Mouse (Mus musculus) lung, adult 2 months (tissue): Measurements from ENCODE around the gene Mtch1. TPM values are rescaled to one million over a fixed set of nuclear protein-coding genes. Genes with fewer than 3 reads are reported as not detected.

ENCODE experiments used
- DNase-seq: peaks from one replicate; pipeline ENCODE4 v3.0.0; 2022
- H3K4me1 ChIP-seq: fragments of 200-500 bp; 2 replicates; pipeline ENCODE4 v1.6.1; 2011; ENCODE audit warnings: low read length; ENCODE audit not compliant: control insufficient read depth, insufficient read depth
- H3K4me3 ChIP-seq: fragments of 200-500 bp; replicated peaks from 2 replicates; pipeline ENCODE3; 2011; ENCODE audit warnings: low read depth, mild to moderate bottlenecking, control low read depth, low read length; ENCODE audit errors: extremely low read depth
- CTCF ChIP-seq: fragments of 200-500 bp; IDR thresholded peaks from 2 replicates; pipeline ENCODE4 v1.5.1; 2011; ENCODE audit warnings: mild to moderate bottlenecking, low read length, control low read depth; ENCODE audit not compliant: insufficient read depth
- POLR2A ChIP-seq: fragments of 200-500 bp; IDR thresholded peaks from 2 replicates; pipeline ENCODE4 v1.6.1; 2011; ENCODE audit warnings: low read depth, mild to moderate bottlenecking, control low read depth, low read length, borderline replicate concordance; ENCODE audit errors: extremely low read depth
- WGBS: fragments of 180-500 bp; shearing (Covaris S2); methylation state at CpG from one replicate; pipeline ENCODE4 v1.1.7; 2018; 5-methylcytosine and 5-hydroxymethylcytosine counted together
- polyA plus RNA-seq: library from polyadenylated mRNA; depleted of rRNA; stranded (reverse); fragments of >200 nt; gene quantifications from 2 replicates; pipeline ENCODE4 v1.2.3, GENCODE M21; 2012

Mtch1 gene
- polyA plus RNA-seq, 1 experiment: 456 TPM

DNA sequence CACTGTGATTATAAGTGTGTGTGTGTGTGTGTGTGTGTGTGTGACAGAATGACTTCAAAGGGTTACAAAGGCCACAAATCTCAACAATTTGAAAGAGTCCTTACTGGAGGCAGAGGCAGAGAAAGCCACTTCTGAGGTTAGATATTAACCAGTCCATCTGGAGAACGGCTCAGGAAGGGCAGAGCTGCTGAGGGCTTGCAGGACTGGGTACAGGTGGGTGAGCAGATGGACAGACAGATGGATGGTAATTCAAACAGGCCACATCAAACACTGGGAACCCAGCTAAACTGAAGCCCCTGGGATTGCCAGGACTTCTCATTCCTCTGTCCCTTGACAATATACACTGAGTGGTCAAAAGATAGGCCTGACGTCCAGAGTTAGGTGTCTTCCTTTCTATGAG lies 1.3 kb upstream of the Mtch1 start:
- WGBS: 70% methylated on average over 2 of the region's 2 CpGs
- Histone ChIP-seq H3K4me3 (no peak overlapping the region), H3K4me1 (peaks cover 6% of the 10 kb centered on the region)
- TF ChIP-seq CTCF (no peak), POLR2A (no peak; the same call in 1 of the 2 replicates)
- DNase-seq: no peak

DNA sequence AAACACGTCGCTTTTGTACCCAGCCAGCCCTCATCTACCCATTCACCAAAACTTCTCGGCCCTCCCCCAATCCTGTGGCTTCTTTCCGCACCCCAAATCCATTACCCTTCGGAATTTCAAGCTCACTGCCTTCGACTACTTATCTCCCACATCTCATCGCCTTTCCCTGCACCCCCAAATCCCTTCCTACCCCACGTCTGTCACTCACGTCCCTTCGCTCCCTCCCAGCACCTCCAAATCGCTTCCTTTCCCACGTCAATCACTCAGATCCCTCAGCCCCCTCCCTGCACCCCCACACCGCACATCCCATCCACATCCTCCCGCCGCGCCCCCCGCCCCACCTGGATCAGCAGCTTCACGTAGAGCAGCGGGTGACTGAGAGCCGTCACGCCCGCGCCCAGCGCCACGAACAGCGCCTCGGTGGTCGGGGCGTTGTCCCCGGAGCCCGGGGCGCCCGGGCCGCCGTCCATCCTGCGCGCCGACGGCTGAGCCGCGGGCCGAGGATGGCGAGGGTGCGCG lies 549 bp downstream of the Mtch1 start:
- Histone ChIP-seq H3K4me3 (peak overlapping the region; percentile 79), H3K4me1 (peaks cover 11% of the 10 kb centered on the region)
- no peak for DNase-seq
- no peak for TF ChIP-seq CTCF
- TF ChIP-seq POLR2A: peak; percentile 8; the same call in 1 of the 2 replicates
- under 1% methylated on average over 43 of the region's 45 CpGs for WGBS

DNA sequence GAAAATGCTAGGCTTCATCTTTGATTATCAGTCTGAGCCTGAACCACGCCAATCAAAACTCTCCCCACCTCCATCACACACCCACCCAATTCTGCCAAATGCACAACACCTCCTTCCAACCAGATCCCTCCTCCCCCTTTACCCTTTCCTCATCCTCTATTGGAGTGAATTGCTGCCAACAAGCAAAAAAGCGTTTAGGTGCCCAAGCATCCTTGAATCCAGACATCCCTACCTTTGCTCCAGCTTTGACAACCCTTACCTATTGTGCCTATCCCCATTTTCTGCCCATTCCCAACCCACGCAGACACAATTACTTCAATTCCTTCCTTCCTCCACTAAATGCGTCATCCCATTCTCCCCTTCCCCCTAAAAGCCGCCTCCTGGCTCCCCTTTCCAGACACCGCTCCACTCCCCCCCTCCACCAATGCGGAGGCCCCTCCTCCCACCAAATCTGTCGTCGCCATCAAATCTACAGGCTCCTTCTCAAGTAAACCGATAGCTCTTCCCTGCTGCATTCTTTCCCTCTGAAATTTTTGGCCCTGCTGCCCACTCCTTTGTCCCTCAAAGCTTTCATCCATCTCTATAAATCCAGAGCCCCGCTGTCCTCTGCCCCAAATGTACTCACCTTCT lies 1.1 kb downstream of the Mtch1 start:
- peaks cover 16% of the 10 kb centered on the region for H3K4me1 ChIP-seq
- DNase-seq: peak; percentile 43
- peak overlapping the region; percentile 79 for H3K4me3 ChIP-seq
- 3% methylated on average over 11 of the region's 11 CpGs for WGBS
- TF ChIP-seq CTCF (no peak), POLR2A (no peak)

DNA sequence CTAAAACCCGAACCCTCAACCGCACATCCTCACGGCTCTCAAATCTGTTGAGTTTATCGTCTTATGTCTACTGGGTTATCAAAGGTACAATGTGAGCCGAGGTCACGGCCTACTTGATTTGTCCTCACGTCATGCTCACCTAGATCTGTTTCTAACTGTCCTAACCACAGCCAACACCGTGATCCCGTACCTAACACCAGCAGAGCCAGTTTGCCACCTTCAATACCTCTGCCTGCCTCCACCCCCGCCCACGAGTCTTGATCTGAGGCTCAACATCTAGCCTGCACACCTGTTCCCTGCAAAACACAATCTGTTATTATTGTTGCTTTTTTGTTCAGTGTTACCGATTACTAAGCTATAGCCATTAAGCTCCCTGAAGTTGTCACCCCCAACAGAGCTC lies 2.5 kb downstream of the Mtch1 start:
- DNase-seq: no peak
- H3K4me1 ChIP-seq: peaks cover 24% of the 10 kb centered on the region
- WGBS: 75% methylated on average over 12 of the region's 12 CpGs
- H3K4me3 ChIP-seq: no peak overlapping the region
- no peak for TF ChIP-seq POLR2A
- TF ChIP-seq CTCF: no peak

DNA sequence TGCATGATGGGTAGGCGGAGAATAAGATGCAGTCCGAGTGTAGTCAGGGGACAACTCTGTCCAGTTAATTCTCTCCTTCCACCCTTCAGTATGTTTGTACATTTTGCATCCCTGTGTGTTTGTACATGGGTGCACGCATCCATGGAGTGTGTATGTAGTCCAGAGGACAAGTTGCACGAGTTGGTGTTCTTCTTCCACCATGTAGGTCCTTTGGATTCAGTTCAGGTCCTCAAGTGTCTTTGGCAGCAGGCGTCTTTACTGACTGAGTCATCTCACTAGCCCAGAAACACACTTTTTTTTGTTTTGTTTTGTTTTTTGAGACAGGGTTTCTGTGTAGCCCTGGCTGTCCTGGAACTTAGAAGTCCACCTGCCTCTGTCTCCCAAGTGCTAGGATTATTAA lies 4.5 kb downstream of the Mtch1 start:
- peak; percentile 14 for DNase-seq
- TF ChIP-seq POLR2A (no peak), CTCF (no peak)
- H3K4me1 ChIP-seq: peaks cover 24% of the 10 kb centered on the region
- WGBS: 67% methylated on average over 5 of the region's 5 CpGs
- no peak overlapping the region for H3K4me3 ChIP-seq

DNA sequence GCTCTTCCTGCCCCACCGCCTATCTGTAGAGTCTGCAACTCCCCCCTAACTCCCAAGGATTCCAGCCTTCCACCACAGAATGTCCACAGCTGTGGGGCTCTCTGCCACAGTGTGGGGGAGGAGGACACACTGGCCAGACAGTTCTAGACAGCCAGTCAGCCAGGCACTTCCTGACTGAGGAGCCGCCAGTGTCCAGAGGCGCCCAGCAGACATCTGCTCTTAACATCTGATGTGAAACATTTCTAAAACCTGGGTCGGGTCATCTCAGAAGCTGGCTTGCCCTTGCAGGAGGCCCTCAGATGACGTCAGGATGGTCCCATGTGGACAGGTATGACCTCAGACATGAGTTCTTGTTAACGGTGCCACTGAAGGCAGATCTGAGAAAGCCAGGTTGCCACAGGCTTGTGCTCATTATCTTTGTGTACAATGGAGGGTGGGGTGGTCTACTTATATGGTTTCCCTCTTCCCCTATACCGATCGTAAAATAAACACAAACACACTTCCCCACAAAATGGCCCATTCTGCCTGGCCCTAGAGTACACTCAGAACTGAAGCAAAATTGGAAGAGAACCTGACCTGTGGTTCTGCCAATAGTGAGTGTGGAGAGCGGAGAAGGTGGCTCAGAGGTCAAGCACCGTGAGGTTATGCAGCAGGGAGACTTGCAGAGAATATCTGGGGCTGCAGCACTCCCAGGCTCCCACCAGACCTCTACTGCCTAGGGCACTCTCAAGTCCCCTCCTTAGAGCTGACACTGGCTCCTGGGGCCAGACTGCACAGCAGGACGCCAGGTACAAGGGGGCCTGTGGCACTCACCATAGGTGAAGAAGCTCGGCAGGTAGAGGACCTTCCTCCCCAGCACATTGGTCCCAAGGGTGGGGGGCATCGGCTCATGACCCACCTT lies 5.5 kb downstream of the Mtch1 start:
- Histone ChIP-seq H3K4me1 (peaks cover 24% of the 10 kb centered on the region), H3K4me3 (no peak overlapping the region)
- WGBS: 34% methylated on average over 13 of the region's 13 CpGs
- TF ChIP-seq POLR2A (no peak), CTCF (no peak)
- DNase-seq: peak; percentile 33

DNA sequence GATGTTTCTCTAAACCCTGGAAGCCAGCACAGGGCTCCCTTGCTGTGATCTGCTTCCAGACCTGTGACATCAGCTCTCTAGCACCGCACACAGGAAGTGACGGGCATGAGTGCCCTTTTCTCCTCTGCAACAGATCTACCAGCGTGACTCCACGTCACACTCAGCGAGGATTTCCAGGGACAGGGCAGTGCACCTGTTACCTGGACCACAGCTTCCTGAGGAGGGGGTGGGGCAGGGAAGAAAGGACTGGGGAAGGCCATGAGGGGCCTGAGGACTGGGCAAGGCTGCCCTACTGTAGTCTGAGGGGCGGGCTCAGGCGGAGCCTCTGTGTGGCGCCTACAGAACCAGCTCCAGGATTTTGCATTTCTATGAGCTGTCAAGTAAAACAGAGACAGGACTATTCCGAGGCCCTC lies 6.1 kb downstream of the Mtch1 start:
- DNase-seq: peak; percentile 33
- 8% methylated on average over 9 of the region's 9 CpGs for WGBS
- TF ChIP-seq POLR2A (no peak), CTCF (peak; percentile 30; the same call in 1 of the 2 replicates)
- peaks cover 24% of the 10 kb centered on the region for H3K4me1 ChIP-seq
- no peak overlapping the region for H3K4me3 ChIP-seq

DNA sequence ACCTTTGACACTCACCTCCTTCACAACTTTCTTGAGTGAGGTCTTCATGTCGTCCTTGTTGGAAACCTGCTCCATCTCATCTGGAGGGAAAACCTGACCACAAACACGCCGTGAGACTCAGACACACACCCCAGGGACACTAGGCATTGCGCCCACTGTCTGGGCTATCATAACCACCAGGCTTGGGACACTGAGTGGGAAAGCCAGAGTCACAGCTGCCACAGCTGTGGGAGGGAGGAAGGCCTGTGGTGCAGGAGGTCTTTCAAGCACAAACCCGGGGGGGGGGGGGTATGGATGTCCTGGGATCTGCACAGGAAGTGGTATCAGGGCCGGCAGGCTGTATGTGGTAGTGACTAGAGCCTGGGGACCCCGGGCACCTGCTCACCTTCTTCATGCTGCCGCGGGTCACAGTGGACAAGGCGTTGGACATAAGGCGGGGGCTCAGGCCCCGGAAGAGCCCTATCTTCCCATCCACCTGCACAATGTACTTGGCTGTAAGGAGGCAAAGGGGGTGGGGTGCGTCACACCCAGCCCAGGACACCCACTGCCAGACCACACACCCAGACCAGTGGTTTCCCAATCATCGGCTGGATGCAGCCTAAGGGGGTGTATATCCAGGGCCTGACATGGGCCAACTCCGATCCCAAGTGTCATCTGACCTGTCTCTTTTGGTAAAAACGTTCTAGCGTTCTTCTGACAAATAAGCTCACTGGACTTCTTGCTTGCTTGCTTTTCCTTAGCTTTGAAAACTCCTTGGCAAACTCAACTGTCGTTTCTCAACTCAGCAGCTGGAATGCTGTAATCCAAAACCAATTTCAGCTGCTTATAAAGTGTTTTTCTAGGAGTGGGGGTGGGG lies 7.1 kb downstream of the Mtch1 start:
- Histone ChIP-seq H3K4me3 (no peak overlapping the region), H3K4me1 (peaks cover 18% of the 10 kb centered on the region)
- 58% methylated on average over 18 of the region's 18 CpGs for WGBS
- peak; percentile 28 for DNase-seq
- TF ChIP-seq CTCF (no peak), POLR2A (no peak)

DNA sequence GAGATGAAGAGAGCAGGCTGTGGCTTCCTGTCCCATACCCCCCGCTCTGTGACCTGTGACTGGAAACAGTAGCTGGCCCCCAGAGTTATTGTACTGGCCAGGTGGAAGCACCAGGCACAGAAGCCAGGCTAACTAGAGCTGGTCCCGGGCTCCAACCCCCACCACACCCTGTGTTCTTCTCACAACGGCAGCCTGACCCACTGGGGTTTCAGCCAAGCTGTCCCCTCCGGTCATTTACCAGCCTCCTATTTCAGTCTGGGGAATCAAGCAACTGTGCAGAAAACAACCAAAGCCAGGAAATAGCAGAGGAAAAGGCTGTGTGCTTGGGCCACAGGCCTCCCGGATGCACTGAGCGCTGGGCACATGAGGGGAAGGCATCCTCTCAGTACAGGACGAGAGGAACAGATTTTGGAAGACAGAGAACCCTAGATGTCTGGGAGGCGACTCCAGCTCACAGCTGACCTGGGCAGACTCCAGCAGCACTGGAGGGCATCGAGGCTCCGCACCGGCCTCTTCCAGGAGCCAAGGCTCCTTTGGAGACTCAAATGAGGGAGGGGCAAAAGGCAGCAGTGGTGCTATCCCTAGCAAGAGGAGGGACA lies 8.5 kb downstream of the Mtch1 start:
- peak; percentile 5 for DNase-seq
- 43% methylated on average over 11 of the region's 11 CpGs for WGBS
- Histone ChIP-seq H3K4me1 (peaks cover 18% of the 10 kb centered on the region), H3K4me3 (no peak overlapping the region)
- TF ChIP-seq POLR2A (no peak), CTCF (no peak)
